Mouse (Mus musculus) naive thymus-derived CD4-positive, alpha-beta T cell, adult 2 months (primary cell): ENCODE measurements around the gene Mrpl22.
"Not testable (repeated sequence)": the region's sequence is repeated elsewhere in the genome, so short reads cannot be mapped to it uniquely, and the experiment has no call there.

Experiments
- DNase-seq: peaks from one replicate; pipeline ENCODE4 v3.0.0-alpha.2; 2011; ENCODE audit warnings: low read depth

Gene Mrpl22

GRCm38 (mm10) chr11:58171459-58172091 is at the start of gene Mrpl22:
Gene Mrpl22, plus strand, starts transcription at chr11:58171661.
- peak; percentile 96 for DNase-seq

GRCm38 (mm10) chr11:58123711-58124110 is 47.8 kb upstream of the Mrpl22 start:
- no peak for DNase-seq

DNA sequence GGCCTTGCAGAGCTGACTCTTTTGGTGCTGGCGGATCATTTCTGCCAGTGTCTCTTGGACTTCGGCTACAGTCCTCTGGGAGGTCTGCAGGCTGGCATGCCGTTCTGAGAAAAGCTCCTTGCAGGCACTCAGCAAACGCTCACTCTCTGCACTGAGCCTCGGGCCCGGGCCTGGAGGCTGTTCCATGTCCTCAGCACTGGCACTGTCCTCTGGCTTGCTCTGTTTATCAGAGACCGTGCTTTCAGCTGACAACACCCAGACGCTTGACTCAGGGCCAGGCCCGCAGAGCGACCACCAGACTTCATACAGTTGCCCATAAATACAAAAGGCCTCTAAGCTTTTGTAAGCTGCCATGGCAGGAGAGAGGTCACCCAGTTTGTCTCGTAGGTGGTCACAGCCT is 46.4 kb upstream of the Mrpl22 start:
- DNase-seq: no peak

DNA sequence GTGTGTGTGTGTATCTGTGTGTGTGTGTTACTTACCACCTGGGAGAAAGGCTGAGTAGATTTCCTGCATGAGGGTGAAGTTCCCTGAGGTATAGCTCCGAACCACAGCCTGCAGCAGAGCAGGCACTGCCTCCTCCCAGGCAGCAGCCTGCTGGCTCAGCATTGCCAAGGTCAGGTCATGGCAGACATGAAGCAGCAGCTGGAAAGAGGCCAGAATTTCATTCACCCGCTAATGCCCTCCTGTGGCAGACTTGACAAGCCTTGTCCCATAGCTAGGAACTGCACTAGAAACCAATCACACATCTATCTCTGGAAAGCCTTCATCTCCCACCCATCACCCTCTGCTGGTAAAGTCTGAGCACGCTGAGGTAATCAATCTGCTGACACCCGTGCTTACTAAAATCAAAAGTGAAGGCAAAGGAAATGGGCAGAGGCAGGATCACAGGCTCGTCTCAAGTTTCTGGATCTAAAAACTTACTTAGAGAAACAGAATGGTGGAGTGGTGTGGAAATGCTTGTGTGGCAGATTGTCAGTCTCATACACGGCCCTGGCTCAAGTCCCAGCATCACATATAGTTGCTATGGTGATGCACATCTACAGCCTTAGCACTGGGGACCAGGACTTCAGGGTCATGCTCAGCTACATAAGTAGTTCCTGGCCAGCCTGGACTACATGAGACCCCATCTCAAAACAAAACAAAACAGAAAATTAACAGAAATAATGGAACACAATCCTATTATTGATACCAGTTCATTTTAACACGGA is 44.9 kb upstream of the Mrpl22 start:
- DNase-seq: no peak

- DNase-seq: no peak
Observed at GRCm38 (mm10) chr11:58127544-58127943, 43.9 kb upstream of the Mrpl22 start.

- no peak for DNase-seq
Observed at GRCm38 (mm10) chr11:58129302-58129843, 42.1 kb upstream of the Mrpl22 start.

DNA sequence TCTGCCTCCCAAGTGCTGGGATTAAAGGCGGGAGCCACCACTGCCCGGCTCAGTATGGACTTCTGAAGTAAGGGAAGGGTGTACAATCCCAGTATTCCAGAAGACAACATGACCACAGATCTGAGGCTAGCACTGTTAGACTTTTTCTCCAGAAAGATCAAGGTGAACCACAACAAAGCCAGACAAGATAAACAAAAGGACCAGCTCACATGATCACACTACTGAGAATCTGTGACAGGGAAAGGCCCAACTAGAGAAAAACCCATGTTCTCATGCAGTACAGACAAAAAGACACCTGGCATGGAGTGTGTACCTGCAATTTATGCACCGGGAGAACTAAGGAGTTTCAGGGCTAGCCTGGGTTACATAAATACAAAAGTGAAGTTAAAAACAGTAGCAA is 39.4 kb upstream of the Mrpl22 start:
- peak; percentile 72 for DNase-seq

DNA sequence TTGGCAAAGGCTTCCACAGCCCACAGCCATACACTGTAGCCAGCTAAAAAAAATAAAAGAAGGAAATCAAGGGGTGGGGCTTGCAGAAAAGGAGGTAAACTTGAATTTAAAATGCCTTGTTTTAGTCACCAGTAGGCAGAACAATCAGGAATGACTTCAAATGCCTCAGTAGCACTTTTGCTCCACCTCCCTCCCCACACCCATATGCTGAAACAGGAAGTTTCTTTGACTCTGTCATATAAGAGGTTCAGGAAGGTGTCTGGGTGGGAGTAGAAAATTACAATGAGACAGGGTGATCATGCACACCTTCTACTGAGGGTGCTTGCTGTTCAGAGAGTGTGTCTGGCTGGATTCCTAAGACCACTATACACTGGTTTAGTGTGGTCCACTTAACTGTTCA is 36.6 kb upstream of the Mrpl22 start:
- peak; percentile 62 for DNase-seq

- DNase-seq: no peak
Observed at GRCm38 (mm10) chr11:58135296-58135695, 36.2 kb upstream of the Mrpl22 start.

DNA sequence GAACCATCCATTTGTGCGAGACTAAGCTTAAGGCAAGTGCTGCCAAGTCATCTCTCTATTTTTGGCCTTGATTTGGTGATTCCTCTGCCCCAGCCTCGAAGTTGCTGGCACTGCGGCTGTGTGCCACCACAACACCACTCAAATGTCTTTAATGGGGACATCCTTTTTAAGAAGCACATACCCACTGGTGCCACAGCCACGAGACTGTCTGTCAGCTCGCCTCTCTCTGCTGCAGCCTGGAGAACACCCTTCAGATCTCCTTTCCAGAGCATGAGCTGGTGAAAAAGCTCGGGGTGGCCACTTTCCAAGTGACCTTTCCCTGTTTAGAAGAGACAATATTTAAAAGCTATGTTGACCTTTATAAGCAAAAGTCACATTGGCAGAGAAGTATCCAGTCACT is 34.8 kb upstream of the Mrpl22 start:
- no peak for DNase-seq

GRCm38 (mm10) chr11:58138821-58139220 is 32.6 kb upstream of the Mrpl22 start:
- DNase-seq: peak; percentile 44

GRCm38 (mm10) chr11:58139466-58139865 is 32.0 kb upstream of the Mrpl22 start:
- DNase-seq: peak; percentile 68

- no peak for DNase-seq
Observed at GRCm38 (mm10) chr11:58143704-58144426, 27.6 kb upstream of the Mrpl22 start.

DNA sequence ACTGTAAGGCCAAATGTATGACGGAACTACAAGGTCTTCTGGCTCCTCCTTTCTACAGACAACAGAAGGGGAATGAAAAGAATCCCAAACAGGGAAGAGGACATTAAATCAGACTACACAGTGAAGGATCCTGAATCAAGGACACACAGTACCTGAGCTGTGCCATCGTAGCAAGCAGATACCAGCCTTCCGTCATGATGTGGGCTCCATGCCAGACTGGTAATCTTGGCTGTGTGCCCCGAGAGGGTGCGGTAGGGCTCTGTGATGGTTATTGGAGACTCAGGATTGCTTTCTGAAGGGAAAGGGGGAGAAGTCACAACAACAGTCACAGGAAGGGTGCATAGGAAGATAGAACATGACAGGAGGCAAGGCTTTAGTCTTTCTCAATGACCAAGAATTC is 25.2 kb upstream of the Mrpl22 start:
- no peak for DNase-seq

DNA sequence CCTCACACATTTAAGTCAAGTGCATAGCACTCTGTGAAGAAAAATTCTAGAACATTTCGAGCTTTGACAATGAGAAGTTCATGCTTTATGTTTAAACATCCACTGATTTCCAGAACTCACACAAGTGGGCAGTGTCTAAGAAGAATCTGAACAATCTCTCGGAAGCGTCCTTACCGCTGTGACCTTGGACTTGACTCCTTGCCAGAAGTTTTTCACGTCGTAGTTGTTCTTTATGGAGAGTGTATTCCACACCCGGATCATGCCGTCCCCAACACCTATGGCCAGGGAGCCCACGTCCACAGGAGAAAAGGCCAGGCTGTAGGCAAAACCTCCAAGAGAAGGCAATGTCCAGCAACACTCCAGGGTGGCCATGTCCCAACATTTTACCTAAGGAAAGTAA is 16.0 kb upstream of the Mrpl22 start:
- DNase-seq: no peak

GRCm38 (mm10) chr11:58156871-58157270 is 14.6 kb upstream of the Mrpl22 start:
- no peak for DNase-seq

- DNase-seq: peak; percentile 49
Observed at GRCm38 (mm10) chr11:58165072-58165471, 6.4 kb upstream of the Mrpl22 start.

DNA sequence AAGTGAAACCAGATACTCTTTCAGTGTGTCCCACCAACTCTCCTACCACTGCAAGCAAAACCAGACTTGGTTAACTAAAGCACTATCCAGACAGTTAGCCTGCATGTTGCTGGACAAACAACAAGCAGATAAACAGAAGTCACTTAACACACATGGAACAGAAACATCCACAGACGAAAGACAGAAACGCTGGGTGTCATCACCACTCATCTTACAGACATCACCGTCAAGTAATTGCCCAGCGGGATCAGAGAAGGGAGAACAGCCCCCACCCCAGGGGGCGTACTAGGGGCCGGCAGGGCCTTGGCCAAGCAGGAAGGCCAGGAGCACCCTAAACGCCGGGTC is 3.7 kb upstream of the Mrpl22 start:
- no peak for DNase-seq

DNA sequence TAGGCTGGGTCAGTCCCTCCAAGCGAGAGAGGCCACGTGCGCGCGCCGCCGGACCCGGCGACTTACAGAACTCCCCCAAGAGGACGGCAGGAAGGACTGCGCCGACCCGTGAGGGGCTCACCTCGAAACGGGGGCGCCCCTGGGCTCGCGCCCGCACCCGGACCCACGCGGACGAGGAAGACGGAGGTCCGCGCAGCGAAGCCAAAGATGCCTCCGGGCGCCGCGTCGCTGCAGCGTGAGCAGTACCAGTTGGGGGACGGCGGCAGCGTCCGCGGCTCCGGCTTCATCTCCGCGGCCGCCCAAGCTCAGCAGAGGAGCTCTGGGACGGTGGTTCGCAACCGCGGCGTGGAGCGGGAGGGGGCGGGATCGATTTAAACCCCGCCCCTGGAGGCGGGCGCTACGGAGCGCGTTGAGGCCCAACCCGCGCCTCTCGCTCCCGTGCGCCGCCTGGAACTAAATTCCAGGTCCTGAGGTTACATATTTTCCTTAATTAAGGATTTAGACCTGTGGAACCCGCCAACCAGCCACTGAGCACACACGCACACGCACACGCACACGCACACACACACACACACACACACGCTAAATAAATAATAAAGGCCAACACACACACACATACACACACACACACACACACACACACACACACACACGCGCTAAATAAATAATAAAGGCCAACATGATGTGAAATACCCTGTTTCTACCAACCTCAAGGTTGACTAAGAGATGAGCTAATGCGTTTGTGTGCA is 3.1 kb upstream of the Mrpl22 start, which contains the start of gene Gemin5:
Gene Gemin5, minus strand, starts transcription at position 373 of the 749 bp plus-strand sequence.
- DNase-seq: peak; percentile 88

DNA sequence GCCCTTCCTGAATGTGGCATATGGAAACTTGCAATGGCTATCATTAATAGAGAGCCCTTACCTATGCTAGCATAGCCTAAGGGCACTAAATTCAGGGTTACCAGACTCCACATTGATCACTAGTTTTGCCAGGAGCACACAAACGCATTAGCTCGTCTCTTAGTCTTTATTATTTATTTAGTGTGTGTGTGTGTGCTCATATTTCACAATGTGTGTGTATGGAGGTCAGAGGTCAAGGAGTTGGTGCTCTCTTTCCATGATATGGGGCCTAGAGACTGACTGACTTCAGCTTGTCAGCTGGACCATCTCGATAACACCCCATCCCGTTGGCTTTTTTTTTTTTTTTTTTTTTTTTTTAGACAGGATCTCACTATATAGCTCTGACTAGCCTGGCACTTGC is 1.8 kb upstream of the Mrpl22 start:
- no peak for DNase-seq

GRCm38 (mm10) chr11:58179563-58179962 is 8.1 kb downstream of the Mrpl22 start:
- DNase-seq: peak; percentile 96

DNA sequence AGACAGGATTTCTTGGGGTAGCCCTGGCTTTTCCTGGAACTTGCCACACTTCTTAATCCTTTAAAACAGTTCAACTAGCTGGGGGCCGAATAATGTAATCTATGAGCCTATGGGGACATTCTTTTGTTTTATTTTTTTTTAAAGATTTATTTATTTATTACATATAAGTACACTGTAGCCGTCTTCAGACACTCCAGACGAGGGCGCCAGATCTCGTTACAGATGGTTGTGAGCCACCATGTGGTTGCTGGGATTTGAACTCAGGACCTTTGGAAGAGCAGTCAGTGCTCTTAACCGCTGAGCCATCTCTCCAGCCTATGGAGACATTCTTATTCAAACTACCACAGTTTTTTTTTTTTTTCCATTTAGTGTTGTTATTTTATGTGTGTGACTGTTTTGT is 8.5 kb downstream of the Mrpl22 start:
- not testable (repeated sequence) for DNase-seq
